Mouse (Mus musculus) erythroblast, embryonic 14.5 days (primary cell): ENCODE results near the gene Ispd. TPM values are rescaled to one million over a fixed set of nuclear protein-coding genes. Genes with fewer than 3 reads are reported as not detected.

ENCODE experiments used
- H3K27me3 ChIP-seq: 2 replicates; pipeline ENCODE4 v1.6.1; 2012; ENCODE audit warnings: inconsistent platforms; ENCODE audit not compliant: control insufficient read depth
- H3K36me3 ChIP-seq: 2 replicates; pipeline ENCODE4 v1.6.1; 2012; ENCODE audit warnings: mild to moderate bottlenecking, inconsistent platforms; ENCODE audit not compliant: control insufficient read depth
- H3K4me1 ChIP-seq: 2 replicates; pipeline ENCODE4 v1.6.1; 2012; ENCODE audit warnings: inconsistent platforms; ENCODE audit not compliant: control insufficient read depth
- H3K4me3 ChIP-seq: replicated peaks from 2 replicates; pipeline ENCODE3; 2012; ENCODE audit warnings: moderate library complexity, mild to moderate bottlenecking, inconsistent platforms
- H3K9me3 ChIP-seq: 2 replicates; pipeline ENCODE4 v1.6.1; 2012; ENCODE audit warnings: low read length, inconsistent platforms, mixed read lengths; ENCODE audit not compliant: control insufficient read depth
- GATA1 ChIP-seq: IDR thresholded peaks from 2 replicates; pipeline ENCODE4 v1.6.1; 2012; ENCODE audit warnings: low read length, inconsistent platforms, mixed read lengths
- TAL1 ChIP-seq: IDR thresholded peaks from 3 replicates; pipeline ENCODE4 v1.6.1; 2012; ENCODE audit warnings: low read length, inconsistent platforms, mixed read lengths
- polyA plus RNA-seq: library from polyadenylated mRNA; stranded (reverse); fragments of >175 nt; gene quantifications from 2 replicates; pipeline ENCODE4 v1.2.3, GENCODE M21; 2012

The Ispd gene
- polyA plus RNA-seq, 1 experiment: not detected

DNA sequence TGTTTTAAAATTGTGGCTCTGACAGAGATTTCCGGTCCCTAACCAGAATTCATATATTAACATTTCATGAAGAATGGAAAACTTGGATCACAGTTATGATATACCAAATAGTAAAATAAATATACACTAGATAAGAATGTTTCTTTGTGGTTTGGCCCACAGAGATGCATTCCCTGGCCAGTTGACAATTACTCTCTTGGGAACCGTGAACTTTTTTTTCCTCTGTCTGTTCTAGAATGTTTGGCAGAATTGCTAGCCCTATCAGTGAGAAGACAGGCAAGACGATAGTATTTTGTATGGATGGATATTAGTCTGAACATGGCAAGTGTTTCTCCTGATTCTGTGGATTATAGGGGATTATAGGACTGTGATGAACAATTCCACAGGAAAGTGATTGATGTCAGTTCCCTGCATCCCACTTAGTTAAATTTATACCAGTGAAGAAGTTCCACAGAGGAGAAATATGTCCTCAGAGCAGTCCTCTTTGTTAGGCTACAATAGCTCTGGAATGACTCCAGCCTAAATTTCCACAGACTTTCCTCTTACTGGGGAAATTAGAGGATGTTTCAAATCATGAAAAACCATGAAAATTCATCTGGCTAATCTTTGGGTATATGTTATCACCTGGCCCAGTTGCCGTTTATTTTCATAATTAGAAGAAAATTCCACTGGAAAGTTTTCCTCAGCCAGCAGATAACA, 352.6 kb downstream of the Ispd start:
- H3K4me1 ChIP-seq: no peaks in the 10 kb centered on the region
- no peaks in the 10 kb centered on the region for H3K27me3 ChIP-seq
- no peaks in the 10 kb centered on the region for H3K9me3 ChIP-seq
- no peak overlapping the region for H3K4me3 ChIP-seq
- H3K36me3 ChIP-seq: no peaks in the 10 kb centered on the region
- TF ChIP-seq GATA1 (no peak), TAL1 (no peak)

Other genes starting within 250 kb of the Ispd start
- gene Ankmy2, start 224.3 kb upstream of the Ispd start, polyA plus RNA-seq: 0.04 and 0.07 TPM in 2 replicates
- gene Bzw2, start 223.4 kb upstream of the Ispd start, polyA plus RNA-seq: 0.20 and 0.22 TPM in 2 replicates
- gene Lrrc72, start 128.1 kb upstream of the Ispd start, polyA plus RNA-seq: not detected in 2 replicates
- not detected in 2 replicates for gene Sostdc1, start 67.3 kb upstream of the Ispd start, polyA plus RNA-seq
- not detected in 2 replicates for gene D630036H23Rik, start 731 bp downstream of the Ispd start, polyA plus RNA-seq